Mouse (Mus musculus) embryonic fibroblast, embryonic 13.5 days (primary cell): Measurements from ENCODE around the gene Lbp.

ENCODE experiments used
- CTCF ChIP-seq: IDR thresholded peaks from 2 replicates; pipeline ENCODE4 v1.5.1; 2011; ENCODE audit warnings: mild to moderate bottlenecking, control low read depth, low read length, moderate library complexity, borderline replicate concordance; ENCODE audit not compliant: insufficient read depth
- POLR2A ChIP-seq: IDR thresholded peaks from 2 replicates; pipeline ENCODE4 v1.6.1; 2011; ENCODE audit warnings: low read depth, mild to moderate bottlenecking, control low read depth, low read length, moderate library complexity

DNA sequence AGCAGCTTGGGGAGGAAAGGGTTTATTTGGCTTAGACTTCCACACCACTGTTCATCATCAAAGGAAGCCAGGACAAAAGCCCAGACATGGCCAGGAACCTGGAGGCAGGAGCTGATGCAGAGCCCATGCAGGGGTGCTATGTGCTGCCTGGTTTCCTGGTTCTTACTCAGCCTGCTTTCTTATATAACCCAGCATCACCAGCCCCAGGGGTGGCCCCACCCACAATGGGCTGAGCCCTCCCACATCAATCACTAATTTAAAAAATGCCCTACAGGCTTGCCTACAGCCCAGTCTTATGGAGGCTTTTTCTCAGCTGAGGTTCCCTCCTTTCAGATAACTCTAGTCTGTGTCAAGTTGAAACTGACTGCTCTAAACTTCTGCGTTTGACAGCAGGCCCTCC is 71.5 kb downstream of the Lbp start:
- no peak for TF ChIP-seq CTCF
- TF ChIP-seq POLR2A, result no peak
